Mouse (Mus musculus) brain, embryonic 14.5 days (tissue): ENCODE results near the gene Dab1. TPM values are rescaled to one million over a fixed set of nuclear protein-coding genes. Genes with fewer than 3 reads are reported as not detected.
A peak's percentile ranks its signal among the peaks of the same experiment; 100 is the strongest.

ENCODE experiments used
- DNase-seq: peaks from one replicate; pipeline ENCODE4 v3.0.0-alpha.2; 2011; ENCODE audit warnings: low read depth
- CTCF ChIP-seq: fragments of 200-500 bp; IDR thresholded peaks from 2 replicates; pipeline ENCODE4 v1.5.1; 2012; ENCODE audit warnings: inconsistent platforms, mild to moderate bottlenecking, moderate library complexity, borderline replicate concordance; ENCODE audit not compliant: insufficient read depth, insufficient read length; ENCODE audit errors: extremely low read depth
- POLR2A ChIP-seq: fragments of 200-500 bp; IDR thresholded peaks from 2 replicates; pipeline ENCODE4 v1.6.1; 2012; ENCODE audit warnings: mild to moderate bottlenecking, inconsistent platforms, borderline replicate concordance; ENCODE audit not compliant: poor library complexity, insufficient read depth, insufficient read length, severe bottlenecking; ENCODE audit errors: extremely low read depth
- polyA plus RNA-seq: library from polyadenylated mRNA; depleted of rRNA; stranded (reverse); fragments of >200 nt; gene quantifications from 2 replicates; pipeline ENCODE4 v1.2.3, GENCODE M21; 2012

Dab1 gene
- polyA plus RNA-seq, 1 experiment, result 54.9 TPM

GRCm38 (mm10) chr4:104366491-104366890, 747.3 kb downstream of the Dab1 start:
- TF ChIP-seq CTCF (no peak), POLR2A (no peak)
- DNase-seq, result no peak

DNA sequence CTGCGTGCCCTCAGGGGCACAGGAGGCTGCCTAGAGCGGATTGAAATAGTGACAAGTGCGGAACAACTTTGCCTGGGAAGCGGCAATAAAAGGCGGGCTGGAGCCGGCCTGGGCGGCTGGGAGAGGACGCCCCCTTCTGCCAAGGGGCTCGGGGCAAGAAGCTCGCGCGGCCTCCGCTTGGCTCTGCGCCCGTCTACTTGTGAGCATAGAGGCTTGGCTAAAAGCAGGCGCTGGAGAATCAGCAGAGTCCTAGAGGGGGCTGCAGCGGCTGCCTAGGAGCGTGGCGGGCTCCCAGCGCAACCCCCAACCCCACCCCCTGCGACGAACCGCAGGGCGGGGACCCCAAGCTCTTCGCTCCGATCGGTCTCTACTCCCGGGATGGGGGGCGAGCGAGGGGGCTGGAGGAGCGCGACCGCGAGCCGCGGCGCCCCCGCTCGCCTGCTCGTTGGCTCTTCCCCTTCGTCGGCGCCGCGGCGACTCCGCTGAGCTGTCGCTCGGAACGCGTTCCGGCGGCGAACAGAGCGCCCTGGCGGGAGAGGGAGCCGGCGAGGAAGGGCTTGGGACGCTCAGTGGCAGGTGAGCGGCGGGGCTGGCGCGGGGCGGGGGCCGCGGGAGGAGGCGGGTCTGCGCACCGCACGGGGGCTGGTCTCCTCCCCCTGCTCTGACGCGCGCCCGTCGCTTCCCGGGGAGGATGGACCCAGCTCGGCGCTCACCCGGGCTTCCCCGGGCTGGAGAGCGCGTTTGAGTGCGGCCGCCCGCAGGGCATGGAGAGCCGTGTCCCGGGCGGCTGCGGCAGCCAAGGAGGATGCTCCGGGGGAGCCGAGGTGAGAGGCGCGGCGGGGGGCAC, 748.0 kb downstream of the Dab1 start:
- TF ChIP-seq POLR2A, result peak; percentile 33
- peak; percentile 4; the same call in 1 of the 2 replicates for TF ChIP-seq CTCF
- DNase-seq, result peak; percentile 94

GRCm38 (mm10) chr4:104367741-104368411, 748.7 kb downstream of the Dab1 start:
- peak; percentile 69 for DNase-seq
- TF ChIP-seq CTCF (no peak), POLR2A (no peak)

- TF ChIP-seq CTCF, result peak; percentile 33; the same call in 1 of the 2 replicates
- TF ChIP-seq POLR2A, result no peak
- peak; percentile 94 for DNase-seq
Observed at GRCm38 (mm10) chr4:104368561-104369021, 749.4 kb downstream of the Dab1 start.

DNA sequence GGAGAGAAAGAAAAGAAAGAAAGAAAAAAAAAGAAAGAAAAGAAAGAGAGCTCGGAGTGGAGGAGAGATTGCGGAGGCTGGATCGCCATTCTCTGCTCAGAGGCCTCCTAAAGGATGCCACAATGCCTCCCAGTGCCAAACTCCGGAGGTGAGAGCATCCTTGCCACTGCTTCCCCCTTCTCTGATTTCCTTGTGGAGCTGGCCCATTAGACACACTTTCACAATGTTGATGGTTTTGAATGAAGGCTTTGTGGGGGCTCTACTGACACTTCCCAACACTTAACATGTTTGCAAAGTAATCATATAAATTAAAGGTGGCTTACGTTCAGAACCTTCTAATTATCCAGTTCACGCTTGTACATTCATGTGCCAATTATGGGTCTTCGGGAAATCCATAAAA, 749.9 kb downstream of the Dab1 start:
- DNase-seq, result peak; percentile 68
- no peak for TF ChIP-seq CTCF
- TF ChIP-seq POLR2A, result no peak

DNA sequence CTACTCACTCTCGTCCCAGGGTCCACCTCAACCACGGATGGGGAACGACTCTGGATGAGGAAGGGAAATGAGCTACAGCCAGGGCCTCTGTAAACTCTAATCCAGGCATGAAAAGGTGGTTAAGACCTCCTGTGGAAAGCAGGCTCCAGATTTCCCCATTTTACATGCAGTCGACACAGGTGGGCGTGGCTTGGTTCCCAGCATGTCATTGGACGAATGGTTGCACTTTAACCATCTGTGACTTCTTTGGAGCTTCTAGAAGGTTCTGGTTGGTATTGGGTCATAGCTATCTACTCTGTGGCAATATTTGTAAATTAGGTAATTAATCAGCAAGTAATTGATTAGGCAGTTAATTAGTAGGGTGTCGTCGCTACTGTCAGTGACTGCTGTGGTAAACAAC, 752.0 kb downstream of the Dab1 start:
- TF ChIP-seq CTCF, result no peak
- no peak for TF ChIP-seq POLR2A
- DNase-seq, result no peak

DNA sequence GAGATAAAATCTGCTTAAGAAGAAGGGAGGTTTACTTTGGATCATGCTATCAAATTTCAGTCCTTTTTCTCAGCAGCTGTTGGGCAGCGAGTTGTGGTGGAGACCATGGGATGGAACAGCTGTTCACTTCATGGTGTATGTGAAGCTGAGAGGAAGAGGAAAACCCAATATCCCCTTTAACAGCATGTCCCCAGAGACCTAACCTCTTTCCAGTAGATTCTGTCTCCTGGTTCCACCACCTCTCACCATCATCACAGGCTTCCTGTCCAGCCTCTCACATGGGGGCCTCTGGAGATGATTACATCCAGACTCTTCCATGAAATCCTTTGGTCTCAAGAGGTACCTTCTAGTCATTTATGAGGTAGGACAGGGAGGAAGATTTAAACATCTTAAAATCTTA, 755.0 kb downstream of the Dab1 start:
- TF ChIP-seq CTCF (no peak), POLR2A (no peak)

GRCm38 (mm10) chr4:104384704-104385103, 765.5 kb downstream of the Dab1 start:
- DNase-seq, result peak; percentile 87
- TF ChIP-seq POLR2A (no peak), CTCF (no peak)

More for the DNA sequence above, 755.0 kb downstream of the Dab1 start:
- DNase-seq, result no peak

- TF ChIP-seq POLR2A (no peak), CTCF (no peak)
- DNase-seq, result peak; percentile 88
Observed at GRCm38 (mm10) chr4:104385272-104385671, 766.1 kb downstream of the Dab1 start.

DNA sequence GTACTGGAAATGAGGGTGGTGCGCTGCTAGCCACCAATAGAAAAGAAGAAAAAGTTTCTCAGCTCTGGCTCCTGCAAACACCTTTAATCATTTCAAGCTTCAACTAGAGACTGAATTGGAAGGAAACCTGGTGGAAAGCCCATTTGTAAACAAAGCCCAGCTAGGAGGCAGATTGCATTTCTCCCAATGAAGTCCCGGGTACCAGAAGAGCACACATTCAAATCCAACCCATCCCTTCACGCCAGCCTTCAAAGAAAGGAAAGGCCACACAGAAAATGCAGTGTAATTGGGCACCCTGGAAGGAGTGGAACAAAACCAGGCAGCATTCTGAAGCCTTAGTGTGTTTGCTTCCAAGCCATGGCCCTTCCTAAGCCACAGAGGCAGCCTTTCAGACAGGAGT, 776.4 kb downstream of the Dab1 start:
- no peak for TF ChIP-seq POLR2A
- DNase-seq, result peak; percentile 72

DNA sequence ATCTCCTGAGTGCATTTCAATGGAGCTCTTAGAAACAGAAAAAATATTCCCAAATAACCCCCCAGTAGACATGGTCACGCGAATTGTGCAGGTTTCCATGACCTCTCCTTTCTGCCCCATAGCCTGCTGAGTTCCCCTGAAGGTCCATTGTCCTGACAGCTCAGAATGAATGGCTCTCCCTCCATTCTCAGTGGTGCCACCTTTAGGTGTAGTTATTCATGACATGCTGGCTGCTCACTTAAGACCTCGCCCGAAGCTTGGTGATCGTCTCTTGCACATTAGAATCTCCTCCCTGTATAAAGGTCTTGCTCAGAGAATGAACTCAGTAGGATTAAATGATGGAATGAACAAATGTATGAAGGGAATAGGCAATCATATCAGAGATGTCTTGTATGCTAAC, 776.9 kb downstream of the Dab1 start:
- DNase-seq, result no peak
- no peak for TF ChIP-seq CTCF
- TF ChIP-seq POLR2A, result no peak
